Mouse (Mus musculus): ENCODE results near the gene Synpr.
A peak's percentile ranks its signal among the peaks of the same experiment; 100 is the strongest.
"Not testable (repeated sequence)": the region's sequence is repeated elsewhere in the genome, so short reads cannot be mapped to it uniquely, and the experiment has no call there.

Synpr gene

DNA sequence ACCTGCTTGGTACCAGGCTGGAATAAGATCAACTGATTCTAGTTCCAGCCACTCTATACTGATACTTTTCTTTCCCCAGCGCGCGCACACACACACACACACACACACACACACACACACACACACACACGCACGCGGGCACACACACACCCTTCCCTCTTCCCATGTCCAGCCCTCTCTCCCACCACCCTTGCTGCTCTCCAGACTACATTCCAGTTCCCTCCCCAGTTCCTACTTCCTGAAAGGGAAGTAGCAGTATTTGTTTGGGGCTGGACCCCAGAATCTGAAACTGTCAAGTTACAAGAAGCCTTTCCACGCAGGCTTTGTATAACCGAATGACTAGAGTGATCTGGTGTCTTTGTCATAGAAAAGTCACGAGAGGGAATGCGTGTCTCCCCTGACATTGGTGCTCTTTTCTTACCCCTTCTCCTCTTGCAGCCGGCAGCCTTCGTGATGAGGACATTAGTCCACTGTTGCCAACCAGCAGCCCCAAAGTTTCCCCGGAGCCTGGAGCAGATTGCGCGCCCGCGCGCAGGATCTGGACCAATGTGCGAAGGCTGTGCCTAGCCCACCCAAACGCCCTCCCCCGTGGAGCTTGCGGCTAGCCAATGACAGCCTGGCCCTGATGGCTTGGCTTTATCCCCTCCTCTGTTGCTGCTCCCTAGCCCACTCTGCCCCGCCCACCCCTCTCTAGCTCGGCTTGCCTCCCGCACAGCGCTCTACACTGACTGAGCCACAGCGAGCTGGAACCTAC, at the start of gene Synpr:
Gene Synpr (plus strand): TSS at position 690 of the 754 bp plus-strand sequence.
- DNase-seq (ENCODE audit: low spot score), result no peak

DNA sequence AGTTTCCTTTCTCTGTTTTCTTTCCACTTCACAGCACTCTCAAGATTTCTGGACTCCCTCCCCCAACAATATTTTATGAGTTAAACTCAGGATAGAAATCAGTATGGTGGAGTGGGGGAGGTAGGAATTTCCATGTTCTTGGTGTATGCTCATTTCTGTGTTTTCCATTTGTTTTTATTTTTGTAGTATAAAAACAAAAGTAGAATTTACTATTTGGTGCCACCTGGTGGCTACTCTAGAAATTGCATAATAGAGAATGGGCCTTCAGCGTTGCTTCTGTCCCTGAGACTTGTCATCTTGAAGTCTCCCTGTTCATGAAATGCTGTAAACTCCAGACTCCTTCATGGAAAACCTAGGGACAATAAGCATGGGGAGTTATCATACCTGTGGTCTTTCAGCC, 47.7 kb upstream of the Synpr start:
- DNase-seq (ENCODE audit: low spot score), result no peak

DNA sequence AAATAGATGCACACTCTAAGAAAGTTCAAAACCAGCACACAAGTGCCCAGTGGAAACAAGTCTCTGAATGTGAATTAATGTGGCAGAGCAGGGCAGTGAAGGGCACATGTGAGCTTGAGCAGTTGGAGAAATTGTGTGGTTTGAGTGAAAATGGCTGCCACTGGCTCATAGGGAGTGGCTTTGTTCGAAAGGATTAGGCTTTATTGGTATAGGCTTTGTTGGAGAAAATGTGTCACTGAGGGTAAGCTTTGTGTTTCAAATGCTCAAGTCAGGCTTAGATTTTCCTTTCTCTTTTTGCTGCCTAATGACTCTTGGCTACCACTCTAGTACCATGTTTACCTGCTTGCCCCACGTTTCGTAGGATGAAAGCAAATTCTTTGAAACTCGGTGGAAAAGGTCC, 37.1 kb upstream of the Synpr start:
- no peak for DNase-seq (ENCODE audit: low spot score)

DNA sequence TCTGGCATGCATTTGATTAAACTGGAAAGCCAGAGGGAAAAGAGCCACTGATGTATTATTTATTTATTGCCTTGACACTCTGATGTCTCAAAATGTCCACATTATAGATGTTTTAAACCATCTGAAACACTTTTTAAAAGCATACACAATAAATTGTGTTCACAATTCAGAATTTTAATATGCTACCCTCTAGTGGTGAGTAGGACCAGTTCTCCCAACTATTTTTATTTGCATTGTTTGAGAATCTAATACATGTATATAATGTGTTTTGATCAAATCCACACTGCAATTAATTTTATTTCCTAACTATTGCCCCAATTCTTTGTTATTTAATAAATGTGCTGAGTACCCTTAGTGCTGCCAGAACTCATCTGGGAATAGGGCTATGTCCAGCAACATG, 35.2 kb upstream of the Synpr start:
- no peak for DNase-seq (ENCODE audit: low spot score)

DNA sequence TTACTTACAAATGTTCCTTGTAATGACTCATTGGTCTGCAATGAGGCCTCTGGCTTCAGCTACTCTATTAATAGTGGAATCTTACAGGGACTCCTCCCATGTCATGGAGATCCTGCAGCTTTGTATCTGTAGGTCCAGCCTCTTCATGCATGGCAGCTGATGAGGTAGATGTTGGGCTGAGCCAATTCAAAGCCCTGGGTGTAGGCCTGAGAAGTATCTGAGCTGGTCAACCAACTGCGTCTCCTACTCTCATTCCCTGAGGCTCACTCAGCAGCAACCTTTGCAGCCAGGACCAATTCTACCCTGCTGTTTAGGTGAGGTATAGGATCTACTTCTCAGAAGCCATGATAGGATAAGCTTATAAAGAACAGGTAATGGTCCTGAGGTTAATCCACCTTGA, 32.0 kb upstream of the Synpr start:
- no peak for DNase-seq (ENCODE audit: low spot score)

DNA sequence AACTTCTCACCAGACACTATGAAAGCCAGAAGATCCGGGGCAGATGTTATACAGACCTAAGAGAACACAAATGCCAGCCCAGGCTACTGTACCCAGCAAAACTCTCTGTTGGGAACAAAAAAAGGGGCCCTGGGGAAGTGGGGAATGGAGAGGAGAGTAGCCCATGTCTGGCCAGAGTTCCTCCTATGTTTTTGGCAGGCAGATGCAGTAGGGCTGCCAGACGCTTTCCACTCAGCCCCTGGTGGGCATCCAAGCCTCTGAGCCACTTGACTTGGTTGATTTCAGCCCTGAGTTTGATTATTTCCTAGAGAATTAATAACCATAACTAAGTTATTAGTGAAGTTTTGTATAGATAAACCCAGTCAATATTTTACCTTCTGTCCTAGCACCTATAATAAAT, 29.8 kb upstream of the Synpr start:
- not testable (repeated sequence) for DNase-seq (ENCODE audit: low spot score)

DNA sequence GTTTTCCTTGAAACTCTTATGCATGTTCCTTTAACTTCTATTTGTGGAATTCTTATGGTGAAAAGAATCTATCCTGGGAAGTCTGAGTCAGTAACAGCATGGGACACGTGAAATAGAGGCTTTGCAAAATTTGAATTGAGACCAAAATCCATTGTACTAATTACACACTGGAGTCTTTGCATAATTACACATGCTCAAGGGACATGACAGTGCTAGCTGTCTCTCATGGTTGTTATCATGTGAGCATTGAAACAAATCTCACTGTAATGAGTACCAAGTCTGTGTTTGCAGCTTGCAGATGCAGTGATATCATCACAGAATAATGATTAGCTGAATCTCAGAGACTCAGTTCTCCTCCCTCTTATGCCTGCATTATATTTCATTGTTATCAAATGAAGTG, 22.2 kb upstream of the Synpr start:
- DNase-seq (ENCODE audit: low spot score), result no peak

DNA sequence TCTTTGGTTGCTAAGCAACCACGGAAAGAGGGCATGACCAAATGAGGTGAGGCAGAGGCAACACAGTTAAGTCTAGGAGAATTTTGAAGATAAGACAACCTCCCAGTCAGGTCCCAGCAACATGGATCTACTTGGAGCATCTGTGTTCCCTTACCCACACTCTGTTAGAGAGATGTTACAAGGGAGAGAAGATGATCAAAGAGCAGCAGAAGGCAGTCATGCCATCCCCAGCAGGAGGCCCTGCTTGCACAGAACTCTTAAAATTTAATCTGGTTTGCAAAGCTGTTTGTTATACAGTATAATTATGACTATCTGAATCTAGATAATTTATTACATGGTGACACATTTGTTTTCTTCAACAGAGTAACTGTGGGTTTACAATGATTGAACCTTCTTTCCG, 18.2 kb upstream of the Synpr start:
- no peak for DNase-seq (ENCODE audit: low spot score)

DNA sequence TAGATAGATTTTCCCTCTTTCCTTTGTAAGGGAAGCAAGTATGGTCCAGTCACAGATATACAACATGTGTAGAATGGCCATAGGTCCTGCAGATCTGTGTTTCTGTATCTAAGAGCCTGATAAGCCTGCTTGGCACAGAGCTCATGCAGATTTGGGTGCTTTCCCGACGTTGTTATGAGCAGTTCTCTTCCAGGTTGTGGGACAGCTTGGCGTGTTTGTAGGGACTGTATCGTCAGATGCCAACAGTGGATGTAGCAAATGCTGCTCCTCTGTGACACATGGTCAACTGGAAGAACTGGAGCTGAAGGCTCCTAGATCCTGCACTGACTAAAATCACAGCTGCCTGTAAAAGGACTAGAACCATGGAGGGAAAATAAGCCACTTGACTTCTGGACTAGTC, 17.4 kb upstream of the Synpr start:
- DNase-seq (ENCODE audit: low spot score), result no peak

DNA sequence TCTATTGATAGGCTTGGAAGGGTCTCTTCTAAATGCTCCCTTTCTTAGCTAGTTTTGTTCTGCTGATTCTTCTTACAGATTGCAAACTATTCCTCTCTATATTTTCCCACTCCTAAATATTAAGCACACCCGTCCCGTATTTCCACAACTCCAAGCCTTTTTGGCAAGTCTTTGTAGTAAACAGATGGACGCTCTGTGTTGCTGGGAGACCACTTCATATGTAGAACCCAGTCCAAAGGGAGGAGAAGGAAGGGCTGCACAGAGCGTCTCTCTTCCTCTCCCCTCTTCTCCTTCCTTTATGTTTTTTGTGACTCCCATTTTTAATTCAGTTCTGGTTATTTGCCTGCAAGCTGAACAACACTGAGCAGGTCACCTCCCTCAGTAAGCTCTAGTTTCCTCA, 1.4 kb upstream of the Synpr start:
- no peak for DNase-seq (ENCODE audit: low spot score)

DNA sequence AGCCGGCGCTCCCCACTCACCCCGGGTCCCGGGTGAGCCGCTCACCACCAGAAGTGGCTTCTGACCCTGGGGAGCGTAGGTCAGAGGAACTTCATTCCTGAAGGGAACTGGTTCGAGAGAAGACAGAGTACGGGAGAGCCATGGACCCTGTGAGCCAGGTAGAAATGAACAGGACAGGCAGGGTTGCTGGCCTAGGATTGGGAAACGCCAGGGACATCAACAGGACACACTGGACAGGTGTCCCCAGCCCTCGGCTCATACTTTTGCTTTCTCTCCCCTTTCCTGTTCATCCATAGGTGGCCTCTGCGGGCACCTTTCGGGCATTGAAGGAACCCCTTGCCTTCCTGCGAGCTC, 242 bp downstream of the Synpr start:
- DNase-seq (ENCODE audit: low spot score), result no peak

DNA sequence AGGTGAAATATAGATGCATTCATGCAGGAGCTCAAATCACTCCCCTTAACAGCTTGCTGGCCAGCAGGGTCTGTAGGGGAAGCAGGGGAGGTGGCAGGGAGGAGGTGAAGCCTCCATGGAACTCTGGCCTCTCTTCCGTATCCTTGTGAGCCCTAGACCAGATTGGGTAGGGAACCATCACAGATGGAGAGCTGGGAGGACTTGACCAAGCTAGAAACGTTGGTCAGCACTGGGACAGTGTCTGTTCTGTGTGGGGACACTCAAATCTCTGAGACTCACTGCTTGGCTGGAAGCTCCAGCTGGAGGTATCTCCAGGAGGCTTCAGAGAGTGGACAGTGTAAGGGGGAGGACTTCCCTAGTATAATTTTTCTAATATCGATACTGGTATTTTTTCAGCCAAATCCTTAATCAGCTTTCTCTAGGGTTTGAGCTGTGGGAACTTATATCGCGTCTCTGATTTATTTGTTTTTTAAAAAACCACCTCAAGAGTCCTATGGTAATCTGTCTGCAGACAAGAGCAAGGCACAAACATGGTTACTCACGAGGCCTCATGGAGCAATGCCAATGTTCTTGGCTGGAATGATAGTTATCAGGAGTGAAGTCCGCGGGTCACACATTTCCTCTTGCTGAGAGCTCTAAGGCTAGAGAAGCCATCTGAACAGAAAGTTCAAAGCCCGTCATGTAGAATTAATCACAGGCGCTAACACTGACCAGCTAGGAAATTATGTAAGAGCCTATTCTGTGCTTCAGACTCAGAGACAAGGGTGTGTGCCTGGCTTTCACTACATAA, 956 bp downstream of the Synpr start:
- DNase-seq (ENCODE audit: low spot score), result no peak

DNA sequence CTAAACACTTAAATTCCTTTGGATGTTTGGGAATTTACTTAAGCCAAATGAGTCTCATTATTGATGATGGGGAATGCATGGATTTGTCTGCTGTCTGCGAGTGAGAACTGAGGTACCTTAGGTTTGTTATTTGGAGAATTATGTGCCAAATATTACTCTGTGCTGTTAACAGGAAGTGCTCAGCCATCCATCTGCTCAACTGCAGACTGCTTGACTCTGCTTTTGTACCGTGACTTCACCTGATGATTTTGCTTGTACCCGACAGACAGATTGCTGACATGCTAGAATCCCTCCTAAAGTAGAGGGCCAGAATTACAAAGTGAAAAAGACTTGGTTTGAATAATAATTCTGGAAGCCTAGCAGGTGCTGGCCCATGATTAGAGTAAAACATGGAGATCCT, 9.6 kb downstream of the Synpr start:
- no peak for DNase-seq (ENCODE audit: low spot score)

DNA sequence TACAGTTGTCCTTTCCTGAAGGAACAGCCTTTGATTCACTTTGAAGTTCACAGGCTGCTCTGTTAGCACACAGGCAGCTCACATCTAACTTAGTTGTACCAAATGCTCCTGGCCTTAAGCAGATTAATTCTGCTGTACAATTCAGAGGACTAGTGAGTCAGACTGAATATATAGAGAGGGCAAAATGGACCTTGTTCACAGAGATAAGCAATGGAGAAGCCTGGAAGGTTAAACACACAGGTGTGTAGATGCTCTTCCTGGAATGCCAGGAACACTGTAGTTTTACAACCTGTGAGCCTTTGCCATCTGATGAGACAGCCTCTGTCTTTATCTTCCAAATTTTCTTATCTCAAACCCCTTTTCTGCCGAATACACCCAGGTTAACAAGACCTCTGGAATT, 29.7 kb downstream of the Synpr start:
- DNase-seq (ENCODE audit: low spot score), result no peak

DNA sequence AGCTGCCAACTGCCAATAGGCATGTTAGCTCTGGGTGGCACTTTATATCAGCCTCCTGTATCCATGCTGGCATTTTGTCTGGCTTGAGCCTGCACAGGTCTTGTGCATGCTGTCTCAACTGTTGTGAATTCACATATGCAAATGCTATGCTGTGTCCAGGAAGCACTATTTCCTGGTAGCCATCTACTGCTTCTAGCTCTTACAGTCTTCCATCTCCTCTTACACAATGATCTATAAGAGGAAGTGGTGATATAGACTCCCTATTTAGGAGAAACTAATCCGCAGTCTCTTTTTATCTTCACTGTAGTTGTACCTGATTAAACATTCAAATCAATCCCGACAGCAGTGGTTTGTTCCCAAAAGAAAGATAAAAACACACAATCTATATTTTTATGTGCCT, 43.9 kb downstream of the Synpr start:
- no peak for DNase-seq (ENCODE audit: low spot score)

DNA sequence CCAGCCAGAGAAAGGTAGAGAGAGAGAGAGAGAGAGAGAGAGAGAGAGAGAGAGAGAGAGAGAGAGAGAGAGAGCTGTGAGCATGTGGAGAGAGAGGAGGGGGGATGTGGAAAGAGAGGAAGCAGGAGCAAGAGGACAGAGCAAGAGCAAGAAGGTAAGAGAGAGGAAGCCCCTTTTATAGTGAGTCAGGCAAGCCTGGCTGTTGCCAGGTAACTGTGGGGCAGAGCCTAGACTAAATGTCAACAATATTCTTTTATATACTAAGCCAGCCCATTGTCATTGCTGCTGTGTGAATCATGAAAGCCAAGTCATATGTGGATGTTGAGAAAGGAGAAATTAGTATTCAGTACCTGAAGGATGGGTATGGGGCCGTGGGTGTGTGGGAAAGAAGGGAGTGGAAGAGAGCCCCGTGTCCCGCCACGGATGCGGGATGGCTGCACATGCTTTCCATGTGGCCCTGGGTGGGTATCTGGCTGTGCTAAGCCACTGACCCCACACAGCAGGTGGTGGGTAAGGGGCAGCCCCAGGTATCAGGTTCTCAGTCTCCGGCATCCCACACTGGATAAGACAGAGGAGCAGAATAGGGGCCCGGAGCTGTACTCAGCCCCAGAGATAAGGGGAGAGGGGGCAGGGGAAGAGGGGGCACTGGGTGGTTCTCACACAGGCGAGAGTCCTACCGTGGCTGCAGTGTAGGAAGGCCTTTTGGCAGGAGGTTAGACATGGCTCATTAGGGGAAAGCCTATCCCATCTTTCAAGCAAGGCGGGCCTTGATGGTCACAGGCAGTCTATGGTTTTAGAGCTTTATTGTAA, 48.1 kb downstream of the Synpr start:
- DNase-seq (ENCODE audit: low spot score), result no peak

DNA sequence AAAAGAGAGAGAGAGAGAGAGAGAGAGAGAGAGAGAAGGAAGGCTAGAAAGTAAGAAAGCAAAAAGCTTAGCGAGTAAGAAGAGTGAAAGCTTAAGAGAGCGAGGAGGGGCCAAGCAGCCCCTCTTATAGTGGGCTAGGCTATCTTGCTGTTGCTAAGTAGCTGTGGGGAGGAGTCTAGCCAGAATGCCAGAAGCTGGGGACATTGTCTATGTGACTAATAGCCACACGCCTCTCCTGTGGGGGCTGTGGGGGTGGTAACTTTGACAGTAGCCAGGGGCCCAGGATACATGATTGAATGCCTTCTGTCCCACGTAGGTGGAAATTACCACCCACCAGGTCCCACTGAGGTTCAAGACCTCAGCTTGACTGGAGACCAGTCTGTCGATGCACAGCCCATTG, 48.8 kb downstream of the Synpr start:
- no peak for DNase-seq (ENCODE audit: low spot score)

DNA sequence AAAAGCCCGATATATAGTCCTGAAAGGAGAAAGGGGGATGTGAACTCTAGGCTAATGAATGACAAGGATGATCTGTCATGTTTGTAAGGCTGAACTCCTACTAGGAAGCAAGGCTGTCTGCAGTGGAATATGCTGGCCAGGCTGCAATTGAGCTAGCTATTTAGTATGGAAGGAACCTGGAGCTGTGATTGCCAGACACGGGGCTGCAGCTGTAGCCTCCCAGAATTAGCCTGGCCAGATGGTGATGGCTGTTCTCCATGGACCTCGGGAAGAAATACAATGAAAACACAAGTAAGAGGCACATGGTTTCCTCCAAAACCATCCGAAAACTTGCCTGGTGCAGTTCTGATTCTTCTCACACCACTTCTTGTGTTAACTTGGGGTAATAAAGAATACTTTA, 51.6 kb downstream of the Synpr start:
- DNase-seq (ENCODE audit: low spot score), result no peak

DNA sequence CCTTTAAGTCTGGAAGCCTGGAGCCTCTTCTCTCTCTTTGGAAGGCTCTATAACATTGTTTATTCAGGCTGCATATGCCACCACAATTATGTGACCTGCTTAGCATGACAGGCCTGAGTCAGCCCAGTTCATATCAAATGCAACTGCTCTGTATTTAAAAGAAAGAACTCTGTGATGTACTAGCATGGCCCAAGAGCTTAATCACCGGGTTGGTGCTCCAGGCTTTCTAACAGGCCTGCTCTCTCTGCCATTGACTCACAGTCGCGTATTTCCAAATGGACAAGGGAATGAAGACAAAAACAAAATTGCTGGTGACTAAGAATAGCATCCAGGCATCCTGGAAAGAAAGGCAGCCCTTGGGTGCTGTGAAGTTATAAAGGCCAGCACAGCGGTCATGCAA, 56.1 kb downstream of the Synpr start:
- no peak for DNase-seq (ENCODE audit: low spot score)

DNA sequence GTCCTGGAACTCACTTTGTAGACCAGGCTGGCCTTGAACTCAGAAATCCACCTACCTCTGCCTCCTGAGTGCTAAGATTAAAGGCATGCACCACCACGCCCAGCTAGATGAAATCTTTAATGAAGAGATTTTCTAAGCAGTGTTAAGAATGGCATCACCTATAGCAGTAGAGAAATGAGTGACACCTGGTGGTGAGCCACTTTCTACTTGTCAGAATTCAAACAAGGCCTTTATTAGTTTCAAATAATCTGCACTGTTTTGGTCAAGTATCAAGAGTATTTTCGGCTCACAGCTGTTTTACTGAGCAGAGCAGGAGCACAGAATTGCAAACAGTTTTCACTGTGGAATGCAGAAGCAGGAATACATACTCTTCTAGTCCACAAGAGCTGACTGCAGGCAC, 59.7 kb downstream of the Synpr start:
- no peak for DNase-seq (ENCODE audit: low spot score)

DNA sequence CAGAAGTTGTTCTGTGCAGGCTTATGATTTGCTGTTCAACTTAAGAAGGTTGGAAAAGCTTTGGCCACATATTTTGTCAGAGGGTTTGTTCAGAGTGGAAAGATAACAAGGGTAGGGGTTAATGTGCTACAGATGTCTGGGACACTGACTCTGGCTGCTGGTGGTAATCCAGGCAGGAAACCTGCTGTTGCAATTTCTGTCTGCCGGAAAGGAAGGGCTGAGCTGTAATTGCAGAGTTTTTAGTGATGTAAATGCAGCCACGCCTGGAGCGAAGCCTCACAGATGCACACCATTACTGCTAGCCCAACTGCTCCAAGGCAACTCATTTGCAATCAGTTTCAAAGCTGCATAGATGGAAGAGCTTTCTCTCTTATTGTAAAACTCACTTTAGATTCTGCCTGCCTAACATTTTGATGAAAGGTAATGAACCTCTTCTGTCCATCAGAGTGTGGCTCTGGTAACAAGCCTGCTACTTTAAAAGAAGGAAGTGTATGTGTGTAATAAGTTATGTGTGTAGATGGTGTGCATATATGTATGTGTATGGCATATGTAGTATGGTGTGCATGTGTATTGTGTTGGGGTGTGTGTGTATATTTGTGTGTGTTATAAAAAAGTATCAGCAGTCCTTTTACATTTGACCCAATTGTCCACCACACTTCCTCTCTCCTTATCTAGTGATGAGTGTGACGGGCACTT, 64.7 kb downstream of the Synpr start:
- no peak for DNase-seq (ENCODE audit: low spot score)

DNA sequence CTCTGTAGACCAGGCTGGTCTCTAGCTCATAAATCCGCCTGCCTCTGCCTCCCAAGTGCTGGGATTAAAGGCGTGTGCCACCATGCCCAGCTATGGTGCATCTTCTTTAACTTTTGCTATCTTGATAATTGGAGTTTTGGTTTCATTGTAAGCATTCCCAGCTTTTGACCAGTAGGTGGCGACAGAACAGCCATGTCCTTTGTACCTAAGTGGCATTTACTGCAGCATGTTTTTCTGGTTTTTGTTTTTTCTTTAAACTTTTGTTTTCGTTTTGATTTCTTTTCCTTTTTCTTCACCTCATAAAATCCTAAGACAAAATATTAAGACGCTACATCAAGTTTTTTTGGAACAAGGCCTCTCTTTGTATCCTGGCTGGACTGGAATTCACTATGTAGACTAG, 69.6 kb downstream of the Synpr start:
- DNase-seq (ENCODE audit: low spot score), result peak; percentile 3
